ENCODE assay signal across 10 mouse cellular contexts in genomic region chr2:129879817-129880216, GRCm38 (mm10).
A peak's percentile ranks its signal among the peaks of the same experiment; 100 is the strongest.
DNase-seq lines count a peak whose midpoint lies in the region; ATAC-seq and TF ChIP-seq lines count a peak whose summit lies in the region.
"Had no signal": no experiment of that assay in that cellular context is flagged by ENCODE, and none has a peak within 500 bp of the region (broad histone marks: within the 10 kb centered on the region; RNA-seq: fewer than 3 reads in every experiment).

No protein-coding gene starts in this region.

- no peak for TF ChIP-seq POLR2A in heart, adult 2 months (IDR thresholded peaks at IDR 0.05; ENCODE audit: insufficient read depth, low read depth, low read length)

- no peak overlapping the region for H3K9ac ChIP-seq in heart, adult 2 months (ENCODE audit: low read depth, low read length)
- no peak overlapping the region for H3K9ac ChIP-seq in heart, embryonic 11.5 days (ENCODE audit: low read depth, low read length)
- H3K9ac ChIP-seq in midbrain, embryonic 14.5 days (replicated peaks; ENCODE audit: low read length) = no peak overlapping the region
- H3K9ac ChIP-seq: hindbrain, embryonic 15.5 days; stomach, embryonic 15.5 days had no signal

- no peak for ATAC-seq in heart, embryonic 11.5 days (replicated peaks; ENCODE audit: insufficient number of reproducible peaks, low FRiP score, low TSS enrichment)
- ATAC-seq in hematopoietic stem cell, adult 5-6 weeks (replicated peaks in 1 of 2; ENCODE audit: insufficient read depth in 1 of 2, low FRiP score in 2 of 2, low TSS enrichment in 1 of 2, low read depth in 1 of 2, poor library complexity in 2 of 2, severe bottlenecking in 2 of 2) = peak; percentile 64 to 90
- ATAC-seq in midbrain, embryonic 14.5 days (ENCODE audit: low FRiP score, low TSS enrichment) = no peak

- peak; percentile 42 to 51 for DNase-seq in heart, adult 2 months
- DNase-seq in adrenal gland, postnatal 10 days = peak; percentile 69
- DNase-seq in embryonic facial prominence, embryonic 10.5 days (ENCODE audit: low spot score) = peak; percentile 56
- DNase-seq in left cerebral cortex, adult 2 months (ENCODE audit: extremely low spot score in 1 of 2, low spot score in 2 of 2) = peak; percentile 56 to 66
- DNase-seq in midbrain, embryonic 14.5 days = peak; percentile 78
- DNase-seq in spleen, postnatal 4 days (ENCODE audit: low spot score in 2 of 2) = peak; percentile 26 to 69

- TF ChIP-seq CTCF in heart, adult 2 months (IDR thresholded peaks at IDR 0.05) = peak; percentile 81
- peak; percentile 81 for TF ChIP-seq CTCF in left cerebral cortex, adult 2 months (IDR thresholded peaks at IDR 0.05)

- H3K27me3 ChIP-seq in heart, adult 2 months (ENCODE audit: control insufficient read depth, insufficient read depth, low read length) = no peaks in the 10 kb centered on the region
- no peaks in the 10 kb centered on the region for H3K27me3 ChIP-seq in heart, embryonic 11.5 days (ENCODE audit: control insufficient read depth, insufficient read depth, low read length)
- no peaks in the 10 kb centered on the region for H3K27me3 ChIP-seq in embryonic facial prominence, embryonic 10.5 days (replicated peaks; ENCODE audit: low read depth, poor library complexity, severe bottlenecking)
- no peaks in the 10 kb centered on the region for H3K27me3 ChIP-seq in midbrain, embryonic 14.5 days (ENCODE audit: control insufficient read depth, insufficient read depth, low read length)
- H3K27me3 ChIP-seq: hindbrain, embryonic 15.5 days; stomach, embryonic 15.5 days had no signal

- no peaks in the 10 kb centered on the region for H3K79me2 ChIP-seq in heart, adult 2 months (replicated peaks; ENCODE audit: control insufficient read depth, insufficient read depth, low read length)

- no peaks in the 10 kb centered on the region for H3K4me1 ChIP-seq in heart, adult 2 months (ENCODE audit: control insufficient read depth, insufficient read depth, low read length)
- no peaks in the 10 kb centered on the region for H3K4me1 ChIP-seq in heart, embryonic 11.5 days (ENCODE audit: control insufficient read depth, insufficient read depth, low read length)
- no peaks in the 10 kb centered on the region for H3K4me1 ChIP-seq in embryonic facial prominence, embryonic 10.5 days
- no peaks in the 10 kb centered on the region for H3K4me1 ChIP-seq in midbrain, embryonic 14.5 days (ENCODE audit: control insufficient read depth, insufficient read depth, low read length)
- H3K4me1 ChIP-seq: hindbrain, embryonic 15.5 days; stomach, embryonic 15.5 days had no signal

- 0 out of 2 replicates have a peak, but pooled peaks have one; percentile 27 for TF ChIP-seq EP300 in heart, adult 2 months (IDR thresholded peaks at IDR 0.05; ENCODE audit: insufficient read depth, low read depth, low read length)

- H3K4me3 ChIP-seq in heart, adult 2 months = no peak overlapping the region
- H3K4me3 ChIP-seq in heart, embryonic 11.5 days (ENCODE audit: low read depth, low read length) = no peak overlapping the region
- H3K4me3 ChIP-seq in embryonic facial prominence, embryonic 10.5 days = no peak overlapping the region
- H3K4me3 ChIP-seq in left cerebral cortex, adult 2 months = no peak overlapping the region
- no peak overlapping the region for H3K4me3 ChIP-seq in midbrain, embryonic 14.5 days (replicated peaks; ENCODE audit: low read depth, low read length)
- H3K4me3 ChIP-seq: hindbrain, embryonic 15.5 days; stomach, embryonic 15.5 days had no signal

- no peaks in the 10 kb centered on the region for H3K36me3 ChIP-seq in heart, adult 2 months (ENCODE audit: control insufficient read depth, insufficient read depth, low read length)
- H3K36me3 ChIP-seq in heart, embryonic 11.5 days (ENCODE audit: control insufficient read depth, insufficient read depth, low read length) = no peaks in the 10 kb centered on the region
- no peaks in the 10 kb centered on the region for H3K36me3 ChIP-seq in embryonic facial prominence, embryonic 10.5 days (replicated peaks)
- H3K36me3 ChIP-seq in midbrain, embryonic 14.5 days (ENCODE audit: control insufficient read depth, insufficient read depth, low read length) = no peaks in the 10 kb centered on the region
- H3K36me3 ChIP-seq: hindbrain, embryonic 15.5 days; stomach, embryonic 15.5 days had no signal

- no peaks in the 10 kb centered on the region for H3K9me3 ChIP-seq in heart, embryonic 11.5 days (replicated peaks; ENCODE audit: control insufficient read depth, low read length)
- no peaks in the 10 kb centered on the region for H3K9me3 ChIP-seq in embryonic facial prominence, embryonic 10.5 days
- H3K9me3 ChIP-seq in midbrain, embryonic 14.5 days (ENCODE audit: control insufficient read depth, low read length) = no peaks in the 10 kb centered on the region
- H3K9me3 ChIP-seq: hindbrain, embryonic 15.5 days; stomach, embryonic 15.5 days had no signal

- no peak overlapping the region for H3K4me2 ChIP-seq in heart, embryonic 11.5 days
- H3K4me2 ChIP-seq in midbrain, embryonic 14.5 days (ENCODE audit: low read length) = no peak overlapping the region
- H3K4me2 ChIP-seq: hindbrain, embryonic 15.5 days; stomach, embryonic 15.5 days had no signal

- intact Hi-C loops in heart, adult 2 months (cut with DNase I) = loop anchor here (1.0 to 5.0 kb wide), 2 partner anchors 178 to 287 kb away; no protein-coding TSS in a partner anchor
- intact Hi-C loops in left cerebral cortex, adult 2 months (cut with DNase I) = loop anchor here (1.0 to 5.0 kb wide), 2 partner anchors 178 to 287 kb away; no protein-coding TSS in a partner anchor

- H3K27ac ChIP-seq in heart, adult 2 months = no peak overlapping the region
- no peak overlapping the region for H3K27ac ChIP-seq in heart, embryonic 11.5 days (ENCODE audit: low read depth, low read length)
- no peak overlapping the region for H3K27ac ChIP-seq in embryonic facial prominence, embryonic 10.5 days (replicated peaks)
- H3K27ac ChIP-seq in left cerebral cortex, adult 2 months = no peak overlapping the region
- no peak overlapping the region for H3K27ac ChIP-seq in midbrain, embryonic 14.5 days (replicated peaks; ENCODE audit: low read depth, low read length)
- H3K27ac ChIP-seq: hindbrain, embryonic 15.5 days; stomach, embryonic 15.5 days had no signal

- 29% methylated on average over 3 of the region's 3 CpGs for WGBS in heart, adult 2 months
- WGBS in heart, embryonic 11.5 days (ENCODE audit: insufficient replicate concordance) = 44% methylated on average over 3 of the region's 3 CpGs
- WGBS in embryonic facial prominence, embryonic 10.5 days = 34% methylated on average over 3 of the region's 3 CpGs
- WGBS in midbrain, embryonic 14.5 days = 46% methylated on average over 3 of the region's 3 CpGs

Comparison
In these comparisons a context has a peak if more than half of its experiments do, and no peak if none do; other contexts are left out.
1. ATAC-seq: peak in hematopoietic stem cell, adult 5-6 weeks (2 of 2); none in heart, embryonic 11.5 days (single experiment) and midbrain, embryonic 14.5 days (single experiment).
2. Peak in every context shown above with its lines, with median percentiles within 50 percentile points of each other: DNase-seq.